Mouse (Mus musculus): ENCODE measurements around the gene Tmem247. TPM values are rescaled to one million over a fixed set of nuclear protein-coding genes. Genes with fewer than 3 reads are reported as not detected.

Gene Tmem247
- total and polyA plus RNA-seq, 2 experiments from 2014 or later = not detected

DNA sequence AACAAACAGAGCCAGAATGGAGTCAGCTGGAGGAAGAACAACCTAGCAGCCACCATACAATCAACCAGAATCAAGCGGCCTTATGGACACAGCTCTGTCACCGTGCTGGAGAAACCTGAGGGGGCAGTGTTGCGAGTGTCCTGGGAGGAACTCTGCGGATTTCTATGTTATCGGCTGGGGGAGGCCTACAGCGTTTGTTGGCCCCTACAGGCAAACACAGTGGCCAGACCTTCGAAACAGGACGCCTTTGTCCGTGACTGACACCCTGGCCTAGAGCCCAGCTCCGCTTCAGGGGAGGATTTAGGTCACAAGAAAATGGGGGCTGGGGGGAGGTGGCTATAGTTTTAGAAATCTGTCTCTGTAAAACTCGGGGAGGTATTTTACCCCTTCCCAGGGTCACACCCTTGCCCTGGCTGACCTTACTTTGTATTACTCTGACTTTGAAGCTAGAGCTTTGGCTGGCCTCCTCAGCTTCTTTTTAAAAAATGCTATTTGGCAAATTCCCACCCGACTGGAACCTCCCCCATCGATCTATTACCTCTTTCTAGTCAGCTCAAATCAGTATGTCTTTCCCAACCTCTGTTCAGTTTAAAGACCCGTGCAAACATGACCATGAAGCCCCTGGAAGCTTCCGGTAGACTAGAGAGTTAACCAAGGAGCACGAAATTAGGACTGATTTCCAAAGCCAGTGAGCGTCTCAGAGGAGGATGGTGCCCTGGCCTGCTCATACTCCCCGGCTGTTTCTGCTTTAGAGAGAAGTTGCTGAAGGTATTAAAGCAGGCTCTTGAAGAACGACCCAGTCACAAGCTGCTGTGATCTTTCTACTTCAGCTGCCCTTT, 11.6 kb upstream of the Tmem247 start:
- H3K36me3 ChIP-seq (ENCODE audit: insufficient read depth) = no peaks in the 10 kb centered on the region
- H3K27me3 ChIP-seq (ENCODE audit: insufficient read depth, low read length) = no peaks in the 10 kb centered on the region
- peak; percentile 73 for DNase-seq
- WGBS = 10% methylated on average over 19 of the region's 19 CpGs
- peak overlapping the region; percentile 54 for H3K27ac ChIP-seq (ENCODE audit: low read depth, low read length)
- TF ChIP-seq CTCF (IDR thresholded peaks at IDR 0.05; ENCODE audit: low read depth) = peak; percentile 67
- H3K4me1 ChIP-seq (ENCODE audit: insufficient read depth) = peaks cover 6% of the 10 kb centered on the region; the same call in 1 of the 2 replicates
- H3K9me3 ChIP-seq (ENCODE audit: low read length) = no peaks in the 10 kb centered on the region
- H3K4me3 ChIP-seq (ENCODE audit: low read depth, low read length) = no peak overlapping the region
- 0 out of 2 replicates have a peak overlapping the region, but pooled peaks have one; percentile 17 for H3K4me2 ChIP-seq (ENCODE audit: low read depth)
- H3K9ac ChIP-seq = 0 out of 2 replicates have a peak overlapping the region, but pooled peaks have one; percentile 22
- ATAC-seq = peak; percentile 77

DNA sequence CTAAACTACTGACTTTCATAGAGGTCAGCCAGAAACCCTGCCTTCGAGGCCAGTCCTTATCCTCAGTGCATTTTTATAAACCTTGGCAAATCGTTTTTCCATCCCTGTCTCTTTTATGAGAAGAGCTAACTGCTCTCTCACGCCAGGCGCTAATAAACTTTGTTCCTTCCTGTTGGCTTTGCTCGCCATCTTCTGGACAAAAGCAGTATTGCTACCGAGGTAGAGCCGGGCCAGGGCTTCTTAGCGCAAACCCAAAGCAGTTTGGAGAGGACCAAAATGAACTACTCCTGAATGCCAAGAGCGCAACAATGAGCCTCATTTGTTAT, 11.0 kb upstream of the Tmem247 start:
- Histone ChIP-seq H3K27me3 (ENCODE audit: insufficient read depth, low read length) (no peaks in the 10 kb centered on the region), H3K27ac (ENCODE audit: low read depth, low read length) (0 out of 2 replicates have a peak overlapping the region, but pooled peaks have one; percentile 46), H3K9ac (no peak overlapping the region), H3K36me3 (ENCODE audit: insufficient read depth) (no peaks in the 10 kb centered on the region), H3K4me3 (ENCODE audit: low read depth, low read length) (no peak overlapping the region), H3K9me3 (ENCODE audit: low read length) (no peaks in the 10 kb centered on the region), H3K4me2 (ENCODE audit: low read depth) (0 out of 2 replicates have a peak overlapping the region, but pooled peaks have one; percentile 17), H3K4me1 (ENCODE audit: insufficient read depth) (no peaks in the 10 kb centered on the region; the same call in 1 of the 2 replicates)
- peak; percentile 94 for DNase-seq
- peak; percentile 97 for TF ChIP-seq CTCF (IDR thresholded peaks at IDR 0.05; ENCODE audit: low read depth)
- WGBS = 1% methylated on average over 9 of the region's 9 CpGs
- ATAC-seq = peak; percentile 70; the same call in 1 of the 2 replicates

DNA sequence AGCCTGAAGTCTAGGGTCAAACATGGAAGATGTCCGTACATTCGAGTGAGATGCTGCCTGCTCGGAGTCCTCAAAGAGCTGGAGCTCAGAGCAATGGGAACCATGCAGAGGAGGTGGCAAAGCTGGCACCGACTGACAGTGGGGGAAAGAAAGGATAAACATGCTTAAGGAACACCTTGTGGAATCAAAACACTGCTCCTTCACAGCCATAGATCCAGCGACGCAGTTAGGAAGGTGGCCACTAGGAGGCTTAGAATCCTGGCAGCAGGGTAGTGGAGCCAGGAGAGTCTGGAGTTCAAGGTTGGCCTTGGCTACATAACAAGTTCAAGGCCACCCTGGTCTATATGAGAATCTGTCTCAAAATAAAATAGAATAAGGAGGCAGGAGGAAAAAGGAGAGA, 10.5 kb upstream of the Tmem247 start:
- H3K4me3 ChIP-seq (ENCODE audit: low read depth, low read length) = no peak overlapping the region
- no peak overlapping the region for H3K27ac ChIP-seq (ENCODE audit: low read depth, low read length)
- peak; percentile 48 for TF ChIP-seq CTCF (IDR thresholded peaks at IDR 0.05; ENCODE audit: low read depth)
- H3K4me1 ChIP-seq (ENCODE audit: insufficient read depth) = no peaks in the 10 kb centered on the region
- ATAC-seq (no peak), DNase-seq (peak; percentile 29)
- no peaks in the 10 kb centered on the region for H3K36me3 ChIP-seq (ENCODE audit: insufficient read depth)
- no peaks in the 10 kb centered on the region for H3K9me3 ChIP-seq (ENCODE audit: low read length)
- H3K4me2 ChIP-seq (ENCODE audit: low read depth) = no peak overlapping the region
- H3K27me3 ChIP-seq (ENCODE audit: insufficient read depth, low read length) = no peaks in the 10 kb centered on the region
- 31% methylated on average over 6 of the region's 6 CpGs for WGBS
- no peak overlapping the region for H3K9ac ChIP-seq

DNA sequence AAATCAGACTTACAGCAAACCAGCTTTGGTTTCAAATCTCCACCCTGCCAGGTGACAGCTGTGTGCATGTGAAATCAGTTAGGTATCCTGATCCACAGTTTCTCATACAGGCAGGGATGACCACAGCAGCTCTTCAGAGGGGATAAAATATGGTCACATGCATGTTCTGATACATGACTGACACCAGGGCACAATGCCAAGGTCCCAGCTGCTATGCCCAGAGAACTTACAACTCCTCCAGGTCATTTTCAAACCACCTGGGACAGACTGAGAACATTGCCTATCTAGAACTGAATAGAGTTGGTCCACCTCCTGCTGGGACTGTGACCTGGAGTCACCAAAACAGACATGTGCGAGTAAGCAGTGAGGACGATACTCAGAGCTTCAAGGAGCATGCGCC, 10.1 kb upstream of the Tmem247 start:
- Histone ChIP-seq H3K27ac (ENCODE audit: low read depth, low read length) (no peak overlapping the region), H3K4me3 (ENCODE audit: low read depth, low read length) (no peak overlapping the region), H3K9me3 (ENCODE audit: low read length) (no peaks in the 10 kb centered on the region), H3K4me1 (ENCODE audit: insufficient read depth) (no peaks in the 10 kb centered on the region), H3K4me2 (ENCODE audit: low read depth) (no peak overlapping the region), H3K27me3 (ENCODE audit: insufficient read depth, low read length) (no peaks in the 10 kb centered on the region), H3K9ac (no peak overlapping the region), H3K36me3 (ENCODE audit: insufficient read depth) (no peaks in the 10 kb centered on the region)
- WGBS = 86% methylated on average over 3 of the region's 3 CpGs
- DNase-seq (no peak), ATAC-seq (no peak)
- TF ChIP-seq CTCF (IDR thresholded peaks at IDR 0.05; ENCODE audit: low read depth) = no peak

DNA sequence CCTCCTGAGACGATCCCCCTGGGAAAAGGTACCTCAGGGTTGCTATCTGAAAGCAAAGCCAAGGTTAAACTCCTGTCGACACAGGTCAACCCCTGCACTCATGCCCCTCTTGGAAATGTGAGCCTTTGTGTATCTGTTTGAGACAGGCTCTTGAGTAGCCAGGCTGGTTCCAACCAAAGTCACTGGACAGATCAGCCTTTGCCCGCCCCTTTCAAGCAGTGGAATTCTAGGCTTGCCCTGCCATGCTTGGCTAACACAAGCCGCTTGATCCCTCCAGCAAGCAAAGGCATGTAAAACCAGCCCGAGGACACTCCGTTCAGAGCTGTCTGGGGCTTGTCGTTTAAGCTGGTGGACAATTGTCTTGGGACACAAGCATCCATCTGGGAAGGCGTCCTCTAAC, 8.8 kb upstream of the Tmem247 start:
- Histone ChIP-seq H3K4me2 (ENCODE audit: low read depth) (no peak overlapping the region), H3K27me3 (ENCODE audit: insufficient read depth, low read length) (no peaks in the 10 kb centered on the region), H3K27ac (ENCODE audit: low read depth, low read length) (no peak overlapping the region), H3K9me3 (ENCODE audit: low read length) (no peaks in the 10 kb centered on the region), H3K4me1 (ENCODE audit: insufficient read depth) (no peaks in the 10 kb centered on the region), H3K36me3 (ENCODE audit: insufficient read depth) (no peaks in the 10 kb centered on the region), H3K4me3 (ENCODE audit: low read depth, low read length) (no peak overlapping the region), H3K9ac (no peak overlapping the region)
- WGBS = 85% methylated on average over 8 of the region's 8 CpGs
- DNase-seq (no peak), ATAC-seq (no peak)
- TF ChIP-seq CTCF (IDR thresholded peaks at IDR 0.05; ENCODE audit: low read depth) = no peak

DNA sequence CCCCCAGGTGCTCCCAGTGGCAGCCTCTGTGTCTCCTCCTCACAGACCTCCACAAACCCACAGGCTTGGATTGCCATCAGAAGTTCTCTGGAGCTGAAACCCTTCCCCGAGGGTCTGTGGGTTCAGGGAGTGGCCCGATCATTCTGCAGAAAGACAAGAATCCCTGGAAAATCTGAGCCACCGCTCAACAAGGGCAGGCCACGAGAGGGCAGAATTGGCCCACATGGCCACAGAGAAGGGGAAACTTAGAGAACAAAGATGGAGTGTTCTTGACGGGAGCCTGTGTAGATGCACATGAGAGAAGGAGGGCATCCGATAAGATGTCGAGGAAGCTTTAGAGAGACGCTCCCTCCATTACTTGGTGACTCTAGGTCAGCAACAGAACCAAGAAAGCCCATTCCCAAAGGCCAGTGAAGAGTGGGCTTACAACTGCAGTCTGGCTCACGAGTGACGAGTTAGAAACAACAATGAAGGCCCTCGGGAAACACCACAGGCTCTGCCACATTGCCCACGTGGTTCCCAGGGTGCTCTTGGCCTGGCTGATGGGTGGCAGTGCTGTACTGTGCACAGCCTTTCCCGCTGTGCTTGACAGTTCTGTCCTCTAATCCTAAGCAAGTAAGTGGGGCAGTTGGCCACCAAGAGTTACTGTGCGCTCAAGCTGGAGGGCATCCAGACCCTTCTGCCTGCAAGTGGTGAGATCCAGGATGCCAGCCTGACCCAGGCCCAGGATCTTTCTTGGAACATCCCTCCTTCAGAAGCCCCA, 7.2 kb upstream of the Tmem247 start:
- Histone ChIP-seq H3K4me1 (ENCODE audit: insufficient read depth) (no peaks in the 10 kb centered on the region), H3K4me3 (ENCODE audit: low read depth, low read length) (no peak overlapping the region), H3K4me2 (ENCODE audit: low read depth) (no peak overlapping the region), H3K27me3 (ENCODE audit: insufficient read depth, low read length) (no peaks in the 10 kb centered on the region), H3K27ac (ENCODE audit: low read depth, low read length) (no peak overlapping the region), H3K36me3 (ENCODE audit: insufficient read depth) (no peaks in the 10 kb centered on the region), H3K9ac (no peak overlapping the region), H3K9me3 (ENCODE audit: low read length) (no peaks in the 10 kb centered on the region)
- DNase-seq = peak; percentile 73
- TF ChIP-seq CTCF (IDR thresholded peaks at IDR 0.05; ENCODE audit: low read depth) = peak; percentile 79
- 62% methylated on average over 14 of the region's 14 CpGs for WGBS
- peak; percentile 62 for ATAC-seq

DNA sequence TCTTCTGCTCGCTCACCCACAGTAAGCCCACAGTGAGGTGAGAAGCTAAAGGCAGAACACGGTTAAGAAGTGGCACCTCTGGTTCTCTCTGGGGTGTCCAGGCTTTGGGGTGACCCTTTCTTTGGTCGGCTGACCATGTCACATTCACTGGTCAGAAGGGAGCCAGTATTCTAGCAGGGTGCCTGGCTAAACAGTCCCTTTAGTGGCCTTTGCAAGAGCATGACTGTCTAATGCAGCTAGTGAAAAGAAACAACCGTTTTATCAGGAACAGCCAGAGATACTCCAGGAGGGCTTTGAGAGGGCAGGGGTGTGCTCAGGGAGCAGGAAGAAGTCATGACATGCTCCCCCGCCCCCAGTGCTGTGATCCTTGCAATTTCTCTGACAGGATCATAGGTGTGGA, 5.9 kb upstream of the Tmem247 start:
- H3K9me3 ChIP-seq (ENCODE audit: low read length) = no peaks in the 10 kb centered on the region
- no peak overlapping the region for H3K27ac ChIP-seq (ENCODE audit: low read depth, low read length)
- no peaks in the 10 kb centered on the region for H3K36me3 ChIP-seq (ENCODE audit: insufficient read depth)
- no peaks in the 10 kb centered on the region for H3K4me1 ChIP-seq (ENCODE audit: insufficient read depth)
- no peak overlapping the region for H3K9ac ChIP-seq
- no peak for TF ChIP-seq CTCF (IDR thresholded peaks at IDR 0.05; ENCODE audit: low read depth)
- no peak for DNase-seq
- no peak overlapping the region for H3K4me2 ChIP-seq (ENCODE audit: low read depth)
- H3K27me3 ChIP-seq (ENCODE audit: insufficient read depth, low read length) = no peaks in the 10 kb centered on the region
- no peak overlapping the region for H3K4me3 ChIP-seq (ENCODE audit: low read depth, low read length)
- WGBS = 72% methylated on average over 5 of the region's 5 CpGs
- no peak for ATAC-seq

All from forebrain, postnatal 0 days (tissue).